In the genomic region with DNA sequence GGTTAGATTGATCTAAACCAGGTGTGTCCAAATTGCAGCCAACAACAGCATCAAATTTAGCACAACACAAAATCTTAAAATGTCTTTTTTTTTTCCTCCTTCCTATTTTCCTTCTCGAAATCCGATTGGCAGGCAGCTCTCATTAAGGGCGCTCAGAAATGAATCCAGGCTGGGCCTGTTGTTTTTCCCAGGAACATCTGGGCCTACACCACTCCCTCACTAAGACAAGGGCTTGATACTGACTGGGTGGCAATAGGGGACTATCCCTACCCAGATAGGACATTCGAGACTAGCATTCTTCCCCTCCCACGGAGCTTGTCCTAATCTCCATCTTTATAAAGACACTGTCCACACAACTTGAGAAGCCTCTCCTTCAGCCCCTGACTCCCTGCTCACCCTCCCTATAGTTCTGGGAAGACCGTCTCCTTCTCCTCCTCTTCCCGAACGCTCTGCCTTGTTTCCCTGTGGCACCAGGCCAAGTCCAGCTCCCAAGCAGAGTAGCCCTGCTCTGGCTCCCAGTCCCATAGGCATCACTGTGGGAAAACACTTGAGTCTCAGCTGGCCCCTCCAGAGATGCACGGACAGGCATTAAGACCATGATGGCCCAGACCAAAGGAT, we compare ENCODE assay signal across 9 mouse cellular contexts. TPM values are rescaled to one million over a fixed set of nuclear protein-coding genes. Genes with fewer than 3 reads are reported as not detected.
DNase-seq lines count a peak whose midpoint lies in the region; ATAC-seq and TF ChIP-seq lines count a peak whose summit lies in the region.
"Had no signal": no experiment of that assay in that cellular context is flagged by ENCODE, and none has a peak within 500 bp of the region (broad histone marks: within the 10 kb centered on the region; RNA-seq: fewer than 3 reads in every experiment).

No protein-coding gene starts in this region.

- peak overlapping the region; percentile 38; the same call in 1 of the 2 replicates for H3K4me2 ChIP-seq in embryonic facial prominence, embryonic 13.5 days
- no peak overlapping the region for H3K4me2 ChIP-seq in heart, embryonic 15.5 days
- peak overlapping the region; percentile 41; the same call in 1 of the 2 replicates for H3K4me2 ChIP-seq in limb, embryonic 13.5 days (replicated peaks)

- 22% methylated on average over 9 of the region's 9 CpGs for WGBS in embryonic facial prominence, embryonic 13.5 days
- 27% methylated on average over 9 of the region's 9 CpGs for WGBS in heart, embryonic 15.5 days
- 27% methylated on average over 9 of the region's 9 CpGs for WGBS in limb, embryonic 13.5 days
- 49% methylated on average over 9 of the region's 9 CpGs for WGBS in small intestine, adult 2 months

- H3K4me3 ChIP-seq in left cerebral cortex, adult 2 months = no peak overlapping the region
- no peak overlapping the region for H3K4me3 ChIP-seq in embryonic facial prominence, embryonic 13.5 days
- no peak overlapping the region for H3K4me3 ChIP-seq in heart, embryonic 15.5 days
- no peak overlapping the region for H3K4me3 ChIP-seq in limb, embryonic 13.5 days
- H3K4me3 ChIP-seq in small intestine, adult 2 months (ENCODE audit: low read depth, low read length) = no peak overlapping the region

- H3K9me3 ChIP-seq in embryonic facial prominence, embryonic 13.5 days = no peaks in the 10 kb centered on the region
- H3K9me3 ChIP-seq in heart, embryonic 15.5 days (replicated peaks) = no peaks in the 10 kb centered on the region
- H3K9me3 ChIP-seq in limb, embryonic 13.5 days = no peaks in the 10 kb centered on the region
- H3K9me3 ChIP-seq: megakaryocyte, embryonic 14.5 days had no signal

- peaks cover 54% of the 10 kb centered on the region for H3K4me1 ChIP-seq in embryonic facial prominence, embryonic 13.5 days
- H3K4me1 ChIP-seq in heart, embryonic 15.5 days (replicated peaks) = peaks cover 39% of the 10 kb centered on the region
- peaks cover 53% of the 10 kb centered on the region for H3K4me1 ChIP-seq in limb, embryonic 13.5 days
- H3K4me1 ChIP-seq in small intestine, adult 2 months (ENCODE audit: control insufficient read depth, insufficient read depth, insufficient read length, low read length) = peaks cover 3% of the 10 kb centered on the region; the same call in 1 of the 2 replicates

- H3K36me3 ChIP-seq in embryonic facial prominence, embryonic 13.5 days = peaks cover 51% of the 10 kb centered on the region
- H3K36me3 ChIP-seq in heart, embryonic 15.5 days = peaks cover 44% of the 10 kb centered on the region
- H3K36me3 ChIP-seq in limb, embryonic 13.5 days = peaks cover 55% of the 10 kb centered on the region
- H3K36me3 ChIP-seq in small intestine, adult 2 months (ENCODE audit: control insufficient read depth, insufficient read depth, low read length) = peaks cover 10% of the 10 kb centered on the region; the same call in 1 of the 2 replicates

- no peak for TF ChIP-seq CTCF in left cerebral cortex, adult 2 months (IDR thresholded peaks at IDR 0.05)
- TF ChIP-seq CTCF in small intestine, adult 2 months (IDR thresholded peaks at IDR 0.05; ENCODE audit: extremely low read depth, insufficient read length, insufficient replicate concordance, low read depth, low read length) = no peak

- H3K9ac ChIP-seq in embryonic facial prominence, embryonic 13.5 days = peak overlapping the region; percentile 57
- H3K9ac ChIP-seq in heart, embryonic 15.5 days = no peak overlapping the region
- H3K9ac ChIP-seq in limb, embryonic 13.5 days = peak overlapping the region; percentile 45; the same call in 1 of the 2 replicates

- no peak for ATAC-seq in embryonic facial prominence, embryonic 13.5 days (ENCODE audit: insufficient number of reproducible peaks, insufficient read depth, low FRiP score, low TSS enrichment, low read depth)
- no peak for ATAC-seq in heart, embryonic 15.5 days (replicated peaks; ENCODE audit: insufficient number of reproducible peaks, insufficient read depth, low FRiP score, low read depth)
- ATAC-seq in limb, embryonic 13.5 days (ENCODE audit: low FRiP score, low read depth) = no peak

- no peak for TF ChIP-seq POLR2A in small intestine, adult 2 months (IDR thresholded peaks at IDR 0.05; ENCODE audit: low read depth, low read length)

- peak in 1 of 2 experiments; percentile 35 for DNase-seq in left cerebral cortex, adult 2 months (ENCODE audit: extremely low spot score in 1 of 2, low spot score in 2 of 2)
- no peak for DNase-seq in left cerebral cortex, adult 11 months (ENCODE audit: low spot score)
- DNase-seq in layer of hippocampus, postnatal 36 days = no peak
- no peak for DNase-seq in spleen, adult 12 weeks (ENCODE audit: low spot score)

- H3K27me3 ChIP-seq in embryonic facial prominence, embryonic 13.5 days = no peaks in the 10 kb centered on the region
- no peaks in the 10 kb centered on the region for H3K27me3 ChIP-seq in heart, embryonic 15.5 days
- no peaks in the 10 kb centered on the region for H3K27me3 ChIP-seq in limb, embryonic 13.5 days
- H3K27me3 ChIP-seq in small intestine, adult 2 months (ENCODE audit: control insufficient read depth, insufficient read depth, low read length) = no peaks in the 10 kb centered on the region

- intact Hi-C loops in left cerebral cortex, adult 2 months (cut with DNase I) = loop anchor here (1.0 to 2.0 kb wide), 5 partner anchors 87 to 197 kb away; no protein-coding TSS in a partner anchor

- H3K27ac ChIP-seq in left cerebral cortex, adult 2 months = peak overlapping the region; percentile 19
- H3K27ac ChIP-seq in embryonic facial prominence, embryonic 13.5 days = peak overlapping the region; percentile 89
- peak overlapping the region; percentile 73 for H3K27ac ChIP-seq in heart, embryonic 15.5 days
- H3K27ac ChIP-seq in limb, embryonic 13.5 days = peak overlapping the region; percentile 74; the same call in 1 of the 2 replicates
- H3K27ac ChIP-seq in small intestine, adult 2 months (ENCODE audit: insufficient read depth, low read depth, low read length) = peak overlapping the region; percentile 25; the same call in 1 of the 2 replicates

RNA-seq across cellular contexts. Expression of a gene that starts 0.8 kb away (rescaled TPM):
- 10 to 100 TPM; 12.0 to 14.8 TPM for total RNA-seq in left cerebral cortex, adult 2 months (2021)
- 27.3 and 28.6 TPM in 2 replicates for polyA plus RNA-seq in embryonic facial prominence, embryonic 13.5 days (2015; fragmentation: Nextera tagmentation; extraction: Ambion mirVana)
- polyA plus RNA-seq in heart, embryonic 15.5 days (2015; fragmentation: Nextera tagmentation; extraction: Ambion mirVana) = 27.3 and 30.4 TPM in 2 replicates
- 27.7 and 28.0 TPM in 2 replicates for polyA plus RNA-seq in limb, embryonic 13.5 days (2015; fragmentation: Nextera tagmentation; extraction: Ambion mirVana)
- 10.3 and 13.5 TPM in 2 replicates for polyA plus RNA-seq in small intestine, adult 2 months (2012; rRNA removed)
- 10 to 100 TPM; 11.9 to 12.6 TPM for total RNA-seq in layer of hippocampus, postnatal 36 days (2021)

RNA-seq across cellular contexts. Expression of a gene that starts 8.9 kb away (rescaled TPM):
- not detected for total RNA-seq in left cerebral cortex, adult 2 months (2021)
- not detected in 2 replicates for polyA plus RNA-seq in embryonic facial prominence, embryonic 13.5 days (2015; fragmentation: Nextera tagmentation; extraction: Ambion mirVana)
- polyA plus RNA-seq in heart, embryonic 15.5 days (2015; fragmentation: Nextera tagmentation; extraction: Ambion mirVana) = 0.22 TPM in 1 of 2 replicates, not detected in the other
- 0.33 and 0.92 TPM in 2 replicates for polyA plus RNA-seq in limb, embryonic 13.5 days (2015; fragmentation: Nextera tagmentation; extraction: Ambion mirVana)
- polyA plus RNA-seq in small intestine, adult 2 months (2012; rRNA removed) = not detected in 2 replicates
- total RNA-seq in layer of hippocampus, postnatal 36 days (2021) = not detected

RNA-seq across cellular contexts. Expression of a gene that starts 10.1 kb away (rescaled TPM):
- 10 to 100 TPM; 17.7 to 18.4 TPM for total RNA-seq in left cerebral cortex, adult 2 months (2021)
- 22.5 and 24.2 TPM in 2 replicates for polyA plus RNA-seq in embryonic facial prominence, embryonic 13.5 days (2015; fragmentation: Nextera tagmentation; extraction: Ambion mirVana)
- polyA plus RNA-seq in heart, embryonic 15.5 days (2015; fragmentation: Nextera tagmentation; extraction: Ambion mirVana) = 7.9 and 10.9 TPM in 2 replicates
- polyA plus RNA-seq in limb, embryonic 13.5 days (2015; fragmentation: Nextera tagmentation; extraction: Ambion mirVana) = 21.8 and 22.7 TPM in 2 replicates
- 3.4 and 6.0 TPM in 2 replicates for polyA plus RNA-seq in small intestine, adult 2 months (2012; rRNA removed)
- 10 to 100 TPM; 11.4 to 11.6 TPM for total RNA-seq in layer of hippocampus, postnatal 36 days (2021)

RNA-seq across cellular contexts. Expression of a gene that starts 11.4 kb away (rescaled TPM):
- total RNA-seq in left cerebral cortex, adult 2 months (2021) = 1 to 10 TPM; 5.0 to 8.1 TPM
- polyA plus RNA-seq in embryonic facial prominence, embryonic 13.5 days (2015; fragmentation: Nextera tagmentation; extraction: Ambion mirVana) = 23.7 and 24.1 TPM in 2 replicates
- 25.3 and 26.7 TPM in 2 replicates for polyA plus RNA-seq in heart, embryonic 15.5 days (2015; fragmentation: Nextera tagmentation; extraction: Ambion mirVana)
- 20.1 and 20.8 TPM in 2 replicates for polyA plus RNA-seq in limb, embryonic 13.5 days (2015; fragmentation: Nextera tagmentation; extraction: Ambion mirVana)
- 5.2 and 5.8 TPM in 2 replicates for polyA plus RNA-seq in small intestine, adult 2 months (2012; rRNA removed)
- 1 to 10 TPM; 7.9 to 8.5 TPM for total RNA-seq in layer of hippocampus, postnatal 36 days (2021)

RNA-seq across cellular contexts. Expression of a gene that starts 36.4 kb away (rescaled TPM):
- total RNA-seq in left cerebral cortex, adult 2 months (2021) = 10 to 100 TPM; 29.8 to 34.9 TPM
- 3.4 and 3.8 TPM in 2 replicates for polyA plus RNA-seq in embryonic facial prominence, embryonic 13.5 days (2015; fragmentation: Nextera tagmentation; extraction: Ambion mirVana)
- 2.4 and 3.5 TPM in 2 replicates for polyA plus RNA-seq in heart, embryonic 15.5 days (2015; fragmentation: Nextera tagmentation; extraction: Ambion mirVana)
- 3.7 and 4.4 TPM in 2 replicates for polyA plus RNA-seq in limb, embryonic 13.5 days (2015; fragmentation: Nextera tagmentation; extraction: Ambion mirVana)
- polyA plus RNA-seq in small intestine, adult 2 months (2012; rRNA removed) = 7.1 and 13.0 TPM in 2 replicates
- 10 to 100 TPM; 29.0 to 39.0 TPM for total RNA-seq in layer of hippocampus, postnatal 36 days (2021)

Comparison
In these comparisons a context has a peak if more than half of its experiments do, and no peak if none do; other contexts are left out.
1. H3K27ac ChIP-seq: peak in every context shown above with its lines; median percentile 89 in embryonic facial prominence, embryonic 13.5 days; 74 in limb, embryonic 13.5 days; 73 in heart, embryonic 15.5 days; 25 in small intestine, adult 2 months; 19 in left cerebral cortex, adult 2 months.